Mouse (Mus musculus): Measurements from ENCODE around the gene Dgkd. TPM values are rescaled to one million over a fixed set of nuclear protein-coding genes. Genes with fewer than 3 reads are reported as not detected.

The Dgkd gene
- polyA plus RNA-seq, 1 experiment from 2014 or later = 32.9 TPM

DNA sequence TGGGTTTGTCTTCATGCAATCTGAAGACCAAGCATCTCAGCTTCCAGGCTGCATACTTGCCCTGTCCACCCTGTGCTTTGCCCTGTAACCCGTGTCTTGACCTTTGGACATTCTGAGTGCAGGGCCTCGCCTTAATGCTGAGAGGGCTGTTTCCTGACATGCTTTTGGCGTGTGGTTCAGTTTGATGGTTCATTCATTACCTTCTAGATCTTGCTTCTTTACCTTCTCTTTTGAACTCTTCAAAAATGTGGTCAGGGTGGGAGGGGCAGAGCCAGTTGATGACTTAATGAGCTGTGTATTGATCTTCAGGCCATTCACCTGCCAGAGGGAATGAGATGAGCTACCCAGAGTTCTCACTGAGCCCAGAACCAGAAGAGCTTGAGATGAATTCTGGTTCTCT lies 55.6 kb downstream of the Dgkd start:
- no peaks in the 10 kb centered on the region for H3K27me3 ChIP-seq (ENCODE audit: control insufficient read depth, insufficient read depth, low read depth, low read length)
- peaks cover 8% of the 10 kb centered on the region; the same call in 1 of the 2 replicates for H3K4me1 ChIP-seq (replicated peaks; ENCODE audit: control insufficient read depth, insufficient read depth, low read length)
- H3K9ac ChIP-seq (ENCODE audit: low read length) = no peak overlapping the region
- 68% methylated on average over 3 of the region's 3 CpGs for WGBS
- H3K9me3 ChIP-seq (ENCODE audit: control insufficient read depth, low read length) = no peaks in the 10 kb centered on the region
- ATAC-seq (ENCODE audit: low read depth) = no peak
- H3K27ac ChIP-seq (ENCODE audit: low read length) = no peak overlapping the region
- H3K4me3 ChIP-seq (ENCODE audit: low read length) = no peak overlapping the region
- H3K36me3 ChIP-seq (ENCODE audit: control insufficient read depth, insufficient read depth, low read length) = no peaks in the 10 kb centered on the region; the same call in 1 of the 2 replicates
- H3K4me2 ChIP-seq (ENCODE audit: low read depth, low read length) = no peak overlapping the region

DNA sequence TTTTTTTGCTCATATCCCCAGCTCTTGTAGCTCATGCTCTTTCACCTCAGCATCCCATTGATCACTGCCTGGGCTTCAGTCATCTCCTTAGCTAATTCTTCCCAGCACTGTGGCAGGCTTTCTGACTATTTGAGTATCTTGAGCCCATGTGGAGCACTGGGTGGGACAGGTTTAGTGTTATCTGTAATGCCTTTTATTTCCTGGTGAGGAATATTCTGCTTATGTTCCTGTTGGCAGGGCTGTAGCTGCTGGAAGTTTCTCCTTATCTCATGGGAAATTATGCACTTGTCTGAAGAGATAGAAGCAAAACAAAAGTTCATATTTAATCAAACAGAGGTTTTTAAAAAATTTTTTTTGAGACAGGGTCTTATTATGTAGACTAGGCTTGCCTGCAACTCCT lies 56.5 kb downstream of the Dgkd start:
- Histone ChIP-seq H3K4me1 (replicated peaks; ENCODE audit: control insufficient read depth, insufficient read depth, low read length) (peaks cover 8% of the 10 kb centered on the region; the same call in 1 of the 2 replicates), H3K4me3 (ENCODE audit: low read length) (no peak overlapping the region), H3K9me3 (ENCODE audit: control insufficient read depth, low read length) (no peaks in the 10 kb centered on the region), H3K27ac (ENCODE audit: low read length) (no peak overlapping the region), H3K9ac (ENCODE audit: low read length) (no peak overlapping the region), H3K4me2 (ENCODE audit: low read depth, low read length) (no peak overlapping the region), H3K36me3 (ENCODE audit: control insufficient read depth, insufficient read depth, low read length) (no peaks in the 10 kb centered on the region; the same call in 1 of the 2 replicates), H3K27me3 (ENCODE audit: control insufficient read depth, insufficient read depth, low read depth, low read length) (no peaks in the 10 kb centered on the region)
- ATAC-seq (ENCODE audit: low read depth) = no peak

DNA sequence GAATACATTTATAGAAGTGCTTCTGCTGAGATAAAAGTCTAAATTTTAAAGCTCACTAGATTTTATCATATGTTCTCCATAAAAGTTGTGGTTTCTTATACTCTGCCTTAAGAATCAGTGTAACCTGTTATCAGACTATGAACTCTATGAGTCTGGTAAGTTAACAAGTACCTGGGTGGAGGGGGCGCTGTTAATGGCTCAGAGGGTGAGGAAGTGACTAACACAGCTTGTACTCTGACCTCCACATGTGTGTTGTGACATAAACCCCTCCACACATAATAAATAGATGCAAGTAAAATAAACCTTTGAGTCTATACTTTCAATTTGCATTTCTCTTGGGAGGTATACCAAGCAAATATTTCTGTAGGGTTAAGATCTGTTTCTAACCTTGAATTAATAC lies 57.3 kb downstream of the Dgkd start:
- Histone ChIP-seq H3K4me1 (replicated peaks; ENCODE audit: control insufficient read depth, insufficient read depth, low read length) (peaks cover 8% of the 10 kb centered on the region; the same call in 1 of the 2 replicates), H3K36me3 (ENCODE audit: control insufficient read depth, insufficient read depth, low read length) (peaks cover 1% of the 10 kb centered on the region; the same call in 1 of the 2 replicates), H3K9me3 (ENCODE audit: control insufficient read depth, low read length) (no peaks in the 10 kb centered on the region), H3K4me3 (ENCODE audit: low read length) (no peak overlapping the region), H3K9ac (ENCODE audit: low read length) (no peak overlapping the region), H3K4me2 (ENCODE audit: low read depth, low read length) (no peak overlapping the region), H3K27ac (ENCODE audit: low read length) (no peak overlapping the region), H3K27me3 (ENCODE audit: control insufficient read depth, insufficient read depth, low read depth, low read length) (no peaks in the 10 kb centered on the region)
- ATAC-seq (ENCODE audit: low read depth) = no peak
- WGBS = 76% methylated on average over 1 of the region's 1 CpGs

DNA sequence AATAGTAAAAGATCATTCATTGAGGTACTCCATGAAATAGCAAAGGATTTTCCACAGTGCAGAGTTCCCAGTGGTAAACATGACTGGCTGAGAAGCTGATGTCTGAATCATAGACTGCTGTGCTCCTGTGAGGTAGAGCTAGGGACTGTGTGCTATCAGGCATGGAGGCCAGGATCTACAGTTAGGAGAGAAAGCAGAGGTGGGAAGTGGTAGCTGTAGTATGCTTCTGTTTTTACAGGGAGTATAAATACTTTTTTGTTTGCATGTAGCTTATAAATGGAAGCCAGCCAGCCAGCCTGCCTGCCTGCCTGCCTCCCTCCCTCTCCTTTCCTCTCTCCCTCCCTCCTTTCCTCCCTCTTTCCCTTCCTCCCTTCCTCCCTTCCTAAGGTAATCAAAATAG lies 60.3 kb downstream of the Dgkd start:
- no peak for ATAC-seq (ENCODE audit: low read depth)
- H3K4me1 ChIP-seq (replicated peaks; ENCODE audit: control insufficient read depth, insufficient read depth, low read length) = peaks cover 8% of the 10 kb centered on the region; the same call in 1 of the 2 replicates
- no peak overlapping the region; the same call in 1 of the 2 replicates for H3K27ac ChIP-seq (ENCODE audit: low read length)
- H3K9ac ChIP-seq (ENCODE audit: low read length) = no peak overlapping the region
- H3K4me2 ChIP-seq (ENCODE audit: low read depth, low read length) = no peak overlapping the region
- H3K9me3 ChIP-seq (ENCODE audit: control insufficient read depth, low read length) = no peaks in the 10 kb centered on the region
- no peaks in the 10 kb centered on the region for H3K27me3 ChIP-seq (ENCODE audit: control insufficient read depth, insufficient read depth, low read depth, low read length)
- H3K4me3 ChIP-seq (ENCODE audit: low read length) = no peak overlapping the region
- H3K36me3 ChIP-seq (ENCODE audit: control insufficient read depth, insufficient read depth, low read length) = peaks cover 10% of the 10 kb centered on the region; the same call in 1 of the 2 replicates

DNA sequence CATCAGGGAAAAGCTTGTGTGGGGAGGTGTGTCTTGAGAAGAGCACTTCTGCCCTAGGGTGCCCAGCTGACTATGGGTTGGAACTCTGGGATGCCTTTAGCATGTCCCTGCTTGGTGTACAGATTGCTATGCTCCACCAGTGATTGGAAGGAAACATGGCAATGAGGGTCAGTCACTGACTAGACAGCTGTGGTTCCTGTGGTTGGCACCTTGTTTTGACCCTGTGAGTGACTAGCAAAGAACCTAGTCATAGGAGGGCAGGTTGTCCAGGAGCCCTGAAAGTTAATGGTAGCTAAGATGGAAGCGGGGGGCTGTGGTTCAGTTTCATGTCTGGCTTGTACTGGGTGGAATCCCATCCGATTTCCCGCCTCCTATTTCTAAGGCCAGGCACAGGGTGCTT lies 64.3 kb downstream of the Dgkd start:
- no peak overlapping the region for H3K9ac ChIP-seq (ENCODE audit: low read length)

DNA sequence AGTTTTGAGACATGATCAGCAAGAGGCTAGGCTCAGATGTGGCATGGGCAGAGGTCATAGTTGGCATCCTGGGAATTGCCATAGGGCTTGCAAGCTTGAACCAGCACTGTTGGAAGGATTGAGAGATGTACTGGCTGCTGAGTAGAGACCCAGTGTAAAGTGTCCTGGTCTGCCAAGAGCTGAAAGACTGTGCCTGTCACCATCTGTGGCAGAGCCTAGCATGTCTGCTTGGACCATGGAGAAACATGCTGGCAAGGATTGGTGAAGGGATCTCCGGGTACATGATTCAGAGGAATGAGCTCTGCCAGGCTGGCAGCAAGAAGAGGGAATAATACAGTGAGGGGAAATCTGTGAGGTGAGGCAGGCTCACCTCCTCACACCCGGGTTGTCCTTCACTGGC lies 65.0 kb downstream of the Dgkd start:
- WGBS = 88% methylated on average over 2 of the region's 2 CpGs
- Histone ChIP-seq H3K4me3 (ENCODE audit: low read length) (no peak overlapping the region), H3K27ac (ENCODE audit: low read length) (no peak overlapping the region), H3K4me2 (ENCODE audit: low read depth, low read length) (no peak overlapping the region), H3K9me3 (ENCODE audit: control insufficient read depth, low read length) (no peaks in the 10 kb centered on the region), H3K4me1 (replicated peaks; ENCODE audit: control insufficient read depth, insufficient read depth, low read length) (0 out of 2 replicates have a peak, but pooled peaks cover 4% of the 10 kb centered on the region), H3K9ac (ENCODE audit: low read length) (no peak overlapping the region), H3K36me3 (ENCODE audit: control insufficient read depth, insufficient read depth, low read length) (peaks cover 10% of the 10 kb centered on the region; the same call in 1 of the 2 replicates), H3K27me3 (ENCODE audit: control insufficient read depth, insufficient read depth, low read depth, low read length) (no peaks in the 10 kb centered on the region)
- ATAC-seq (ENCODE audit: low read depth) = no peak

More for the DNA sequence above, 64.3 kb downstream of the Dgkd start:
- Histone ChIP-seq H3K27ac (ENCODE audit: low read length) (no peak overlapping the region), H3K36me3 (ENCODE audit: control insufficient read depth, insufficient read depth, low read length) (peaks cover 10% of the 10 kb centered on the region; the same call in 1 of the 2 replicates), H3K9me3 (ENCODE audit: control insufficient read depth, low read length) (no peaks in the 10 kb centered on the region), H3K4me1 (replicated peaks; ENCODE audit: control insufficient read depth, insufficient read depth, low read length) (0 out of 2 replicates have a peak, but pooled peaks cover 5% of the 10 kb centered on the region), H3K4me3 (ENCODE audit: low read length) (no peak overlapping the region), H3K27me3 (ENCODE audit: control insufficient read depth, insufficient read depth, low read depth, low read length) (no peaks in the 10 kb centered on the region), H3K4me2 (ENCODE audit: low read depth, low read length) (no peak overlapping the region)
- ATAC-seq (ENCODE audit: low read depth) = no peak
- 95% methylated on average over 3 of the region's 3 CpGs for WGBS

DNA sequence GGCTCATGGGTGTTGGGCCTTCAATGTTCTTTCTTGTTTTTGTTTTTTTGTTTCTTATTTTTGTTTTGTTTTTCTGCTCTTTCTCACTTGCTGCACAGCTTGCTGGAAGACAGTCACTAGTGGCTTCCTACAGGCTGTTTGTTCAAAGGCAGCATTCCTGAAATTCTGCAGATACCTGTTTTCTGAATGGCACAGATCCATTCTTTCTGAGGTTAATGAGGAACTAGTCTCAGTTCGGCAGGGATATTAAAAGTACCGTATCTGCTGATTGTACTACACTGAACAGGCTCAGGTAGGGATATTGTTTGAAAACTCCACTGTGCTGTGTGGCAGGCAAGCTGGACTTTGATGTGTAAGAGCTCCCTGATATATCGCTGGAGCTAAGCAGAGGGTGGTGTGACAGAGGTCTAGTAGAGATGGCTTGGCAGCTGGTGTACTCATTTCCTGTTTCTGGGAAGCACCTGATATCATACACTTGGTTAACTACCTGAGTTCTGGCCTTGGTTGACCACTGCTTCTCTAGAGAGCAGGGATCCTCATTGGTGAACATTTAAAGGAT lies 67.0 kb downstream of the Dgkd start:
- Histone ChIP-seq H3K9ac (ENCODE audit: low read length) (no peak overlapping the region), H3K27ac (ENCODE audit: low read length) (no peak overlapping the region), H3K4me2 (ENCODE audit: low read depth, low read length) (no peak overlapping the region), H3K4me3 (ENCODE audit: low read length) (no peak overlapping the region), H3K36me3 (ENCODE audit: control insufficient read depth, insufficient read depth, low read length) (peaks cover 21% of the 10 kb centered on the region), H3K4me1 (replicated peaks; ENCODE audit: control insufficient read depth, insufficient read depth, low read length) (no peaks in the 10 kb centered on the region), H3K27me3 (ENCODE audit: control insufficient read depth, insufficient read depth, low read depth, low read length) (no peaks in the 10 kb centered on the region), H3K9me3 (ENCODE audit: control insufficient read depth, low read length) (no peaks in the 10 kb centered on the region)
- 55% methylated on average over 3 of the region's 3 CpGs for WGBS
- ATAC-seq (ENCODE audit: low read depth) = no peak

DNA sequence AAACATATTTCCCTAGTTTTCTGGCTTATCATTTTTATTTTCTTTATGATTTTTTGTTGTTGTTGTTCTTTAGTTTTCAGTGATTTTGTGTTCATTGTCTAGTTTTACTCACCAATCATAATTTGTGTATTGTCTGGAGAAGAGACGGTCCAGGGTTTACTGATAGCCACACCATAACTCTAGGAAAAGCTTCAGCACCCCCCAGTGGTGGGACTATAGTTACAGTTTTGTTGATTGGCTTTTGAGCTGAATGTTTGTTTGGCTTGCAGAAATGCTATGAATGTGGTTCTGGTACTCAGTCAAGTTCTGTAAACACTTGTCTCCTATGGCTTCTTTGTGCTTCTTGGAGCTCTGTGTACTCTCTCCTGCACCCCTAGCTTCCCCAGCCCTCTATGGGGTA lies 69.6 kb downstream of the Dgkd start:
- Histone ChIP-seq H3K9me3 (ENCODE audit: control insufficient read depth, low read length) (no peaks in the 10 kb centered on the region), H3K4me2 (ENCODE audit: low read depth, low read length) (no peak overlapping the region), H3K4me3 (ENCODE audit: low read length) (no peak overlapping the region), H3K36me3 (ENCODE audit: control insufficient read depth, insufficient read depth, low read length) (peaks cover 26% of the 10 kb centered on the region), H3K27me3 (ENCODE audit: control insufficient read depth, insufficient read depth, low read depth, low read length) (no peaks in the 10 kb centered on the region), H3K27ac (ENCODE audit: low read length) (no peak overlapping the region), H3K9ac (ENCODE audit: low read length) (no peak overlapping the region), H3K4me1 (replicated peaks; ENCODE audit: control insufficient read depth, insufficient read depth, low read length) (no peaks in the 10 kb centered on the region)
- ATAC-seq (ENCODE audit: low read depth) = peak; percentile 59; the same call in 1 of the 2 replicates
- 45% methylated on average over 1 of the region's 1 CpGs for WGBS

DNA sequence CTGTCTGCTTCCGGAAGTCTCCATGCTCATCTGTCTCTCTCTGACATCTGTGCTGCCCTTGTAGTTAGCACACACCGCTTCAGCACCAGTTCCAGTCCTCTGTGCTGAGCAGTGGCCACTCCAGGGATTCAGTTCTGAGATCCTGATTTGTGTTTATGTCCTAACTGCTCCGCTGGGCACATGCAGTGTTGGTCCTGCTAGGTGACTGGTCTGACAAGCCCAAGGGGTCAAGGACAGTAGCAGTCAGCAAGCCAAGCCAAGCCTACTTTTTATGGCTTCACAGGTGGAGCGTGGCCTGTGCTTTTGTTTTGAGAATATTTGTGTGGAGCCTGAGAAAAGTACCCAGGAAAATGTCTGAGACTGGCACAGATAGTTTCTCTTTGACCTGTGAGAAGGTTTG lies 71.8 kb downstream of the Dgkd start:
- H3K36me3 ChIP-seq (ENCODE audit: control insufficient read depth, insufficient read depth, low read length) = peaks cover 26% of the 10 kb centered on the region
- no peak for ATAC-seq (ENCODE audit: low read depth)

More for the DNA sequence above, 71.8 kb downstream of the Dgkd start:
- H3K9me3 ChIP-seq (ENCODE audit: control insufficient read depth, low read length) = no peaks in the 10 kb centered on the region
- no peak overlapping the region for H3K4me3 ChIP-seq (ENCODE audit: low read length)
- H3K9ac ChIP-seq (ENCODE audit: low read length) = no peak overlapping the region
- 86% methylated on average over 4 of the region's 4 CpGs for WGBS
- no peaks in the 10 kb centered on the region for H3K27me3 ChIP-seq (ENCODE audit: control insufficient read depth, insufficient read depth, low read depth, low read length)
- H3K4me2 ChIP-seq (ENCODE audit: low read depth, low read length) = no peak overlapping the region
- no peak overlapping the region for H3K27ac ChIP-seq (ENCODE audit: low read length)
- H3K4me1 ChIP-seq (replicated peaks; ENCODE audit: control insufficient read depth, insufficient read depth, low read length) = no peaks in the 10 kb centered on the region

Data from lung, embryonic 16.5 days (tissue).